Mouse (Mus musculus) left cerebral cortex, adult 11 months (tissue): ENCODE results near the gene Bag3.

Experiments used
- DNase-seq: peaks from one replicate; pipeline ENCODE4 v3.0.0; 2022; ENCODE audit warnings: low spot score

Gene Bag3

GRCm38 (mm10) chr7:128538196-128538595, 14.8 kb downstream of the Bag3 start:
- DNase-seq = no peak

DNA sequence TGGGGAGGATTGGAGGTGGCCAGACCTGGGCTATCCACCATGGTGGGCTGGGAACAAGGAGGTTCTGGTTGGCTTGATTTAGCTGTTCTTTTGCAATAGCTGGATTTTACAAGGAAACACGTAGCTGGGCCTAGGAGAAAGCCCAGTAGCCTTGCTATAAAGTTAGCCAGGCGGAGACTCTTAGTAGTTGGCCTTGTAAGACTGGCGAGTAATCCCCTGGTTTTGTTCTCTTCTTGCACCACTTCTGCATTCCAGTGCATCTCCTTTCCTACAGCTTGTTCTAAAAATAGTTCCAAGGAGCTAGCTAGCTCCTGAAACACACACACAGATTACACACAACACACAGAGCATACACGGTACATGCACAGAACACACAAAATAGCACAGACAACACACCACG, 15.4 kb downstream of the Bag3 start:
- DNase-seq = no peak

- DNase-seq = no peak
These were observed 16.7 kb downstream of the Bag3 start for GRCm38 (mm10) chr7:128540111-128540510.

- no peak for DNase-seq
These were observed 17.3 kb downstream of the Bag3 start for GRCm38 (mm10) chr7:128540734-128541133.

DNA sequence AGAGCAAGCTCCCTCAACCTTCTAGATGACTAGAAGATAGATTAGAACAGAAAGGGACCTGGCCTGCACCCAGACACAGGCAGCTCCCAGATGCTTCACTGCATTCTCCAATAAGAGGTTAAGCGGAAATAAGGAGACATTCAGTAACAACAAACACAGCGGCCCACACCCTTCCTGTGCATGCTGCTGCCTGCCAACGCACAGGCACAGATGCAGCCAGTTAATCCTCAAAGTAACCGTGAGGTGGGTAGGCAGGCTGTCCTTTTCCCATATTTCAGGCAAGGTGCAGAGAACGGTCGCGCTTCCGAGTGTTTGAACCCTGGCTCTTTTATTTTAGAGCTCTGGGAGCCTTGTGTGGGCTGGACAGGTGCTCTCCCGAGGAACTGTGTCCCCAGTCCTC, 17.8 kb downstream of the Bag3 start:
- DNase-seq = no peak

DNA sequence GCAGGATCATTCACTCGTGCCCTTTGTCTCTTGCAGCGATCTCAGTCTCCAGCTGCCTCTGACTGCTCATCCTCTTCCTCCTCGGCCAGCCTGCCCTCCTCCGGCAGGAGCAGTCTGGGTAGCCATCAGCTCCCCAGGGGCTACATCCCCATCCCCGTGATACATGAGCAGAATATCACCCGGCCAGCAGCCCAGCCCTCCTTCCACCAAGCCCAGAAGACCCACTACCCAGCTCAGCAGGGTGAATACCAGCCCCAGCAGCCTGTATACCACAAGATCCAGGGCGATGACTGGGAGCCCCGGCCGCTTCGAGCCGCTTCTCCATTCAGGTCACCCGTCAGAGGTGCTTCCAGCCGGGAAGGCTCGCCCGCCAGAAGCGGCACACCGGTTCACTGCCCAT, 18.4 kb downstream of the Bag3 start:
- no peak for DNase-seq

GRCm38 (mm10) chr7:128542488-128542887, 19.1 kb downstream of the Bag3 start:
- DNase-seq = no peak

GRCm38 (mm10) chr7:128543148-128543855, 19.9 kb downstream of the Bag3 start:
- DNase-seq = no peak

- DNase-seq = no peak
These were observed 20.5 kb downstream of the Bag3 start for GRCm38 (mm10) chr7:128543961-128544360.

- DNase-seq = no peak
These were observed 21.3 kb downstream of the Bag3 start for GRCm38 (mm10) chr7:128544566-128545262.

- no peak for DNase-seq
These were observed 22.6 kb downstream of the Bag3 start for GRCm38 (mm10) chr7:128546031-128546430.

GRCm38 (mm10) chr7:128549137-128549536, 25.7 kb downstream of the Bag3 start:
- no peak for DNase-seq

GRCm38 (mm10) chr7:128550328-128551086, 27.1 kb downstream of the Bag3 start:
- no peak for DNase-seq

DNA sequence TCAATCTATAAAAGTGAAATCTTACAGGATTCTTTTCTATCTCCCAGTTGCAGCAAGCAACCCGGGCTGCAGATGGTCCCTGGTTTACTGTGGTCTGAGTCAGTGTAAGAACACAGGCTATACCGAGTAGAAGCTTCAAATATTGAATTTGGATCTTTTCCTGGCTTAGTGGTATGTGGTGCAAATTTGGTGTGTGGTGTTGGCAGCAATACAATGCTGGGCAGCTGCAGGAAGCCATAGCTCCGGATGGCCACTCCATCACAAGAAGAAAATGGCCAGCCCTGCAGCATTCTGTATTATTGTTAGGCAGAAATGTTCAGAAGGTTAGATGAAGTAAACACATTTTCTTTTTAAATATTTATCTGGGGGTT, 27.7 kb downstream of the Bag3 start:
- DNase-seq = no peak

GRCm38 (mm10) chr7:128553105-128553705, 29.8 kb downstream of the Bag3 start:
- no peak for DNase-seq

DNA sequence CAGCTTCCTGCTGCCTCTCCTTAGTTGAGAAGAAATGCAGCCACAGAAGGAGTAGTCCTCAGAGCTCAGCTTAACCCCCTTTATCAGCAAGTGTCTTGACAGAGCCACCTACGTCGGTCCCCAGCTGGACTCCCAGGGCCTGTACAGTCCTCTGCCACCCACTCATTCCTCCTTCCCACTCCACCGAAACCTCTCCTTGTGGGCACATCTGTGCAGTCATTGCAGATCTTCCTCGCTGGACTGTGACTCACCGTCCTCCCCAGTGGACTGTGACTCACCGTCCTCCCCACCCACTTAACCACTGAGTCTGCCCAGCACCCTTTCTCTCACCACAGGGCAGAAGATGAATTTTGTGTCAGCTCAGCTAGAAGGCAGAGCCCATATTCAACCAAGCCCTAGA, 31.1 kb downstream of the Bag3 start:
- no peak for DNase-seq

DNA sequence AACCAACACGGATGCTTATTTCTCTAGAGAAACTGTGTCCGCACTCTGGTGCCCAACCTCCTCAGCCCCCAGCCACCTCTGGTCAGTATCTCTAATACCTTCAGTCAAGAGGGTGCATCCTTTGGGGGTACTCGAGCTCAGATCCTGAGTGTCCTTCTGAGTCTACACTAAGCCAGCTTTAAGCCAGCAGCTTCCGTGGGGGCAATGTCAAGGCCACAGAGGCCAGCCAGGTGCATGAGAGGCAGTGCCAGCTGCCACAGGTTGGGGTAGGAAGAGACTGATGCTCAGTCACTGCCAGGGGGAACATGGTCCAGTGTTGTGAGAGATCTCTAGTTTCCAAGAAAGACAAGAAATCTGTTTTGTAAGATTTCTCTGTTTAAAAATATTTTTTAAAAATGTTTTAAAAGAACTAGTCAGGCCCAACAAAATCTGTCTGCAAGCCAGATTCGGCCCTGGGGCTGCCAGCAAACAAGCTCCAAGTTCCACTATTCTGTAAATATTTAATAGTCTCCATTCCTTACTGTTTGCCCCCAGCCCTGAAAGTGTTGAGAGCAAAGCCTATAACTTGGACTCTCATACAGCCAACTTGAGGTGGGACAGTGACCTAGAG, 31.8 kb downstream of the Bag3 start:
- no peak for DNase-seq

- no peak for DNase-seq
These were observed 33.6 kb downstream of the Bag3 start for GRCm38 (mm10) chr7:128556923-128557430.

DNA sequence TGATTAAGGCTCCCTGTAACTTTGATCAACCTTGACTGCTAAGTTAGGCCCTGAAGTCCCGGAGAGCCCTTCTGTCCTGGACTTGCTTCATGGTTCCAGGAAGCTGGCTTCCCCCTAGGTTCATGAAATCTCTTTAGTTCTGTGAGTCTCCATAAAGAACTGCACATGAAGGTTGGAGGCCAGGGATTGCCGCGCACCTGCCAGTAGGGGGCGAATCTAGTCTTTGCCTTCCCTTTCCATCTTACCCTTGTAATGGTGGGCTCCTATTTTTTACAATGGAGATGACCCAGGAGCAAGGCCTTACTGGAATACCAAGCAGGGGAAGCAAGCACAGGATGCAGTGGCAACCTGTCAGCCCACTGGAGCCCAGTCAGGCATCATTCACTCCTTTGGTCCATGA, 40.0 kb downstream of the Bag3 start:
- no peak for DNase-seq

DNA sequence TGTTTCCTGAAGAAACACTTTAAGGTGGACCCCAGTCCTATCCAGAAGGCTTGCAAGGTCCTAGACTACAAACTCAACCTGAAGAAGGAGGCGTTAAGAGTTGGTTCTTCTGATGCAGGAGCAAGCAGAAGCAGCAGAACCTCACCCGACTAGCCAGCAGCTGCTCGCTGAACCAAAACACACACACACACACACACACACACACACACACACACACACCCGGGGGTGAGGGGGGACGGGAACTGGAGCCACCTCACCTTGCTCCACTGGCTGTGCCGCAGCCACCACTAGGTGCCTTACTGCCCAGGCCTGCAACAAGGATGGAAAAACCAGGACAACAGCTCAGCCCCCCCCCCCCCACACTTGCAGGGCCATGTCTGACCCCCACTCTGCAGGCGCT, 42.9 kb downstream of the Bag3 start:
- no peak for DNase-seq

DNA sequence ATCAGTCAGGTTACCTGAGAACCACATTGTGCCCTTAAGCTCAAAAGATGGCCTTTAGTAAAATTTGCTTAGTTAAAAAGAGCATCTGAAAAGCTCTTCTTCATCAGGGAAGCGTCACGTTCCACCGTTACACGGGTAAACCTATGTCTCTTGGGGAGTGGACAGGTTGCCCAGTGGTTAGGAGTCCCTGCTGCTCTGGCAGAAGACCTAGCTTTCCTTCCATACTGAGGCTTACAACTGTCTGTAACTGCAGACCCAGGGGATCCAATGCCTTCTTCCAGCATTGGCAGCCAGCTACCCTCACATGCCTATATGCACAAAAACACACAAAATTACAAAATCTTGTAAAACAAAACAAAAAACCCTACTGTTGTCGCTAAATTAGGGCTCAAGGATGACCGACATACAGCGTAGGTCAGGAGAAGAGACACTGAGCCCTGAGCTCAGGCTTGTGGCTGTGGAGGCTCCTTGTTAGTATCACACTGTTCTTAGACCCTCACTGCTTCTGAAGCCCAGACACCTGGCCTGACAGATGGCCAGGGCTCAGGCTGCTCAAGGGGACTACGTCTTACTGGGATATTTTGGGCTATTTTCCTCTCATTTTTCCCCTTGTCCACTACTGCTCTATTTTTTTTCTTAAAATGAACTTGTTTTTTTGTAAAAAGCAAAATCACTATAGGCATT, 44.3 kb downstream of the Bag3 start:
- no peak for DNase-seq
